Mouse (Mus musculus) ovary, postnatal 10 days (tissue): ENCODE measurements around the gene Tlcd1.
A peak's percentile ranks its signal among the peaks of the same experiment; 100 is the strongest.

ENCODE experiments used
- DNase-seq: peaks from one replicate; pipeline ENCODE4 v3.0.0; 2022; ENCODE audit warnings: low spot score

The Tlcd1 gene

DNA sequence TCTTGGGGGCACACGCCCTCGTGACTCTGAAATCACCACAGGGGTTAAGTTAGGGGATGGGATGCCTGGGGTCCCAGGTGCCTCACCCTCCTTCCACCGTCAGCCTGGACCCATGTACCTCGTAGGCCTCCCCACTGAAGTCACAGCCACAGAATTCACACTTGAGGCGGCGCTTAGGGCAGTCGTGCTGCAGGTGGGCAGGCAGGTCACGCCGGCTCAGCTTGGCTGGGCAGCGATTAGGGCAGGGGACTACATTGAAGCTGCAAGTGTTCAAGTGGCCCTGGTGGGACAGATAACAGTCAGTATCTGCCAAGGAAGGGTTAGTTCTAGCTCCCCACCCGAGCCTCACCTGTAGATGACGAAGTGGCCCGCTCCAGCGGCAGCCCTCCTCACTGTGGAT is 15.3 kb upstream of the Tlcd1 start:
- no peak for DNase-seq

GRCm38 (mm10) chr11:78161968-78162367 is 14.5 kb upstream of the Tlcd1 start:
- no peak for DNase-seq

DNA sequence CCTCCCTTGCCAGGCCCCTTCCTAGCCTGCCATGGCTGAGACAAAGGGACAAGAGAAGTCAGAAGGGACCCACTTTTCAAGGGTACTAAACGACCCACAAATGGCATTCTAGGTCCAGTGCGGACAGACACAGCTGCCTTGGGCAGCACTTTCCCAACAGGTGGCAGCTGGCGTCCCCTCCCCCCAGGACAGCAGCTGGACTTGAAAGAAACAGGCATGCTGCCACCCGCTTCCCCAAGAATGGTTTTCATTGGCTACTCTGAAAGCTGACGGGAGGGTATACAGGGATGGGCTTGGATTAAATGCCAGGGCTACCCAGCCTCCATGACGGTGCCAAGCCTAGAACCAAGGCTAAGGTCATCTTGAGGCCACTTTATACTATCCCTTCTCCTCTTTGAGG is 14.0 kb upstream of the Tlcd1 start:
- no peak for DNase-seq

DNA sequence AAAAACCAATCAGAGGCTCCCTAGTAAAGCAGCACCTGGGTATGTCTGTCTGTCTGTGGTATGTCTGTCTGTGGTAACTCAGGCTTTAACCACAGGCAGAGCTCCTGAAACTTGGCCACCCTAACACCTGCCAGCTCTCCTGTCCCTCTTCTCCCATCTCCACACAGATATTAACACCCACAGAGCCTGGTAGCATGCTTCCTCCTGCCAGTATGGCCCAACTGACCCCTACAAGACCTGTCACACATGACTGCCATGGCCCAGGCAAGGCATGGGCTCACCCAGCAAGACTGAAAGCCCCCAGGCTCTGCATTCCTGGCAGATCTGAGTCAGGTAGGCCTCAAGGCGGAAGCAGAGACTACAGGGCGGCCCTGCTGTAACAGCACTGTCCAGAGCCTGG is 13.5 kb upstream of the Tlcd1 start:
- no peak for DNase-seq

DNA sequence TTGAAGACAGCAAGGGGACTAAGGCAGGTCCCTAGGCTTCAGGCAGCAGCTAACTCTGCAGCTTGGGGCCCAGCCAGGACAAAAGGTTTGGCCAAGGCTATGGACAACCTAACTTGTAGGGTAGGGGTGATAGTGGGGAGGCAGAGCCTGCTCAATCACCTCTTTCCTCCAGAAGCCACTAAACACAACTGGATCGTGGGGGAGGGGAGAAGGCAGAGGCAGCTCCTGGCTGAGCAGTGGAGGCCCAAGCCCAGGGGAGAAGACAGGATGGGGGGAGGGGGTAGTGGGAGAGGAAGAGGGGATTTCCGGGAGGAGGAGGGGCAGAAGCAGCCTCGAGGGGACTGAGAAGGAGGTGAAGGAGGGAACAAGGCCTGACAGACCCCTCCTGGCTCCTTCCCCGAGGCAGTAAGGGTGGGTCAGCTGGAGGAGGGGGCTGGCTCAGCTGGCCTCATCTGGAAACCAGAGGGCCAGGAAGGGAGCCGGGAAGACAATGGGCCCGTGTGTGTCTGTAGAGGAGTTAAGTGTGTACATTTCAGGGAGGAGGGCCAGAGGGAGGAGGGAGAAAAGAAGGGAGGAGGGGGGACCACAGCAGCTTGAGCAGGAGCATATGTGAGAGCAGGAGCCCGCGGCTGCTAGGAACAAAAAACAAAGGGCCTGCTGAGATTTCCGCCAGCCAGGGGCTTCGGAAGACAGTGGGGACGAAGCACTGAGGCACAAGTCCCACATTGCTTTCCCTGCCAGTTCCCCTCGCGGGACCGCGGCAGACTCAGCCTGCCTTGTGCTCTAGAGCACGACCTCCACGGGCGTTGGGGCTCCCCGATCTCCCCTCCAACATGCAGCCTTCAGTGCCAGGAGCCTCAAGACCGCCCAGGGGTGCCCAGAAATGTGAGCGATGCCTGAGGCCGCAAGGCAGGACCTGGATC is 12.6 kb upstream of the Tlcd1 start:
- peak; percentile 62 for DNase-seq

DNA sequence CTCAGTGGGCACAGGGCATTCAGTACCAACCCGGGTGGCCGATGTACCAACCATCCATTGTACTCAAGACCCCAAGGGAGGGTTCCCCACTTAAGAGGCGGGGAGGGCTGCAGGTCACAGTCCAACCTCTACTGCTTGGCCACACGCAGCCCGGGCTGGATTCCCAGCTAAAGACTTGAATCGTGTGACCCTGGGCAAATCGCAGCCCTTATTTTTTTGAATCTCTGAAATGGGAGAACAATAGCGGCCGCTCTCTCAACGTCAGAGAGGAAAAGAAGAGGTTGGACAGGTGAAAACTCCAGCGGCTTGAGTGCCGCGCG is 11.9 kb upstream of the Tlcd1 start:
- no peak for DNase-seq

DNA sequence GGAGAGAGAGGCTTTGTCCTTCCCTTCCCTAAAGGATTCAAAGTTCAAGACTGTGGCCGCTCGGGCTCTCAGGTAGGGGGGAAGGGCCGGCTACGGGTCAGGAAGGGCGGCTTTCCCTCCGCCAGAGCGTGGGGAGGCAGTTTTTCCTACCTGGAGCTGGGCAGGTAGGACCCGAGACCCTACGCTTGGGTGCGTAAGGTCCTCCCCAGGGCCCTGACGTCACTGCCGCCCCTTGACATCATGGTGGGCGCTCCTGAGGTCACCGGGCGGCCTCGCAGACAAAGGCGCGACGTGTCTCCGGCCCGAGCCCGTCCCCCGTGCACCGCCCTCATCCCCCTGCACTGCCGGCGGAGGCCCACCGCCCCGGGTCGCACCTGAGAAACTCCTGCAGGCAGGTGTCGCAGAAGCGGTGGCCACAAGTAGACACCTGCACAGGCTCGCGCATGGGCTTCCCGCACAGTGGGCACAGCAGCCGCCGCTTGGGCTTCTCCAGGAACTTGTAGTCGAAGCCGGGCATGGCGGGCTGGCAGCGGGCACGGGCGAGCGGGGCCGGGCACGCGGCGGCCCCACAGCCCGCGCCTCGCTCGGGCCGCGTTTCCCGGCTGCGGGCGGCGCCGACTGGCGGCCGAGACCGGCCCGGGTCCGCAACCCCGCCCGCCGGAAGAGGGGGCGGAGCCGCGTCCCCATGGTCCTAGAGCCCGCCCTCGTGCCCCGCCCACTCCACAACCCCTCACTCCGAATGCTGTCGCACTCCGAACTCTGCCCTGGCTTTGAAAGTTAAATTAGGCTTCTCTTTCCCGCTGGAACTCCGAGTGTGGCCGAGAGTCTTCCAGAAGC is 11.4 kb upstream of the Tlcd1 start, which contains the start of gene Traf4:
TSS of gene Traf4 (minus strand) at position 666 of the 837 bp plus-strand sequence.
- DNase-seq = peak; percentile 67

GRCm38 (mm10) chr11:78165761-78166109 is 10.8 kb upstream of the Tlcd1 start:
- no peak for DNase-seq

DNA sequence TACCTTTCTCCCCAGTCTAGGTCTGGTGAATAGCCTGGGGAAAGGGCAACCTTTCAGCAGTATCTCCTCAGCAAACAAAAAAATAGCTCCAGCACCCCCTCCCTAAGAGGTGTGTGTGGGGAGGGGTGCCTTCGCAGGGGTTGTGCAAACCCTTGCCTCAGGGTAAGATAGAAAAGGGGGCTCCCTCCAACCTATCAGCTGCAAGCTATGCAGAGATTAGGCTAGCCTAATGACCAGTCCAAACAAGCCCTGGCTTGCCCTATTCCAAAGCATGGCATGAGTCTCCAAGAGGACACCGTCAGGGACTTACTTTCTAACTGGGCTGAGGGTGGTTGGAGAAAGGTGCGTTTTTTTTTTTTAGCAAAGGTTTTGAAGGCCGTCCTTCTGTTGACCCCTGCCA is 10.3 kb upstream of the Tlcd1 start:
- DNase-seq = no peak

GRCm38 (mm10) chr11:78166640-78167039 is 9.9 kb upstream of the Tlcd1 start:
- DNase-seq = no peak

- no peak for DNase-seq
Observed at GRCm38 (mm10) chr11:78167257-78167959, 9.1 kb upstream of the Tlcd1 start.

- DNase-seq = no peak
Observed at GRCm38 (mm10) chr11:78168541-78169468, 7.7 kb upstream of the Tlcd1 start.

GRCm38 (mm10) chr11:78170306-78170705 is 6.2 kb upstream of the Tlcd1 start:
- DNase-seq = no peak

DNA sequence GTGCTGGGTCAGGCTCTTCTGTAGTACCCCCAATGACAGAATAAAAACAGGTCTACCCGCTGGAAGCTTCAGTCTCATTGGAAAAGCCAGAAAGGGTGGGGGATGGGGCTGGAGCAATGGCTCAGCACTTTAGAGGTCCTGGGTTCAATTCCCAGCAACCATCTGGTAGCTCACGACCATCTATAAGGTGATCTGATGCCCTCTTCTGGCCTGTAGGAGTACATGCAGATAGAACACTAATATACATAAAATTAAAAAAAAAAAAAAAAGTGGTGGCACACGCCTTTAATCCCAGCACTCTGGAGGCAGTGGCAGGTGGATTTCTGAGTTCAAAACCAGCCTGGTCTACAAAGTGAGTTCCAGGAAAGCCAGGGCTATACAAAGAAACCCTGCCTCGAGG is 5.2 kb upstream of the Tlcd1 start:
- DNase-seq = no peak

DNA sequence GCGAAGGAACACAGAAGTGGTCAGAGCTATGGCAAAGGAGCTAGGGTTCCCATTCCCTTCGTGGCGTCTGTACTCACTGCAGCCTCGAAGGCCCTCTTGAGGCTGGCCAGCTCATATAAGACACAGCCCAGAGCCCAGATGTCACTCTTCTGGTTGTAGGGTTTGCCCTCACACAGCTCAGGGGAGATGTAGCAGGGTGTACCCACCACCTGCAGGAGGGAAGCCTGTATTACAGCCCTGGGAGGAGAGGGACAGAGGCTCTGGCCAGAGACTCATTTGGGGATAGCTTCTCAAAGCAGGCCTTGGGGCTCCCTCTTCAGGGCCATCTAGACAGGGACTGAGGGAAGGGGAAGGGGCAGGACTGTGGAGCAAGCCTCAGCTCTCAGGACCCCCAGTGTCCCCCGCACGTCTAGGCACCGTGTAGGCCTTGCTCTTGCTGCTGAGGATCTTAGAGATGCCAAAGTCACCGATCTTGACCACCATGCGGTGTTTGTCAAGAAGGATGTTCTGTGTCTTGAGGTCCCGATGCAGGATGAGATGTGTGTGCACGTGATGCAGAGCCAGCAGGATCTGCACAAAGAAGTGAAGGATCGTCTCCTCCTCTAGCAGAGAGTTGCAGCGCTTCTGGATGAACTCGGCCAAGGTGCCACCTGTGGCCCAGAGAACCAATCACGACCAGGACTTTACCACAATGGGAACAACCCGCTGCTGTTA is 4.3 kb upstream of the Tlcd1 start:
- no peak for DNase-seq

- no peak for DNase-seq
Observed at GRCm38 (mm10) chr11:78172748-78173383, 3.6 kb upstream of the Tlcd1 start.

DNA sequence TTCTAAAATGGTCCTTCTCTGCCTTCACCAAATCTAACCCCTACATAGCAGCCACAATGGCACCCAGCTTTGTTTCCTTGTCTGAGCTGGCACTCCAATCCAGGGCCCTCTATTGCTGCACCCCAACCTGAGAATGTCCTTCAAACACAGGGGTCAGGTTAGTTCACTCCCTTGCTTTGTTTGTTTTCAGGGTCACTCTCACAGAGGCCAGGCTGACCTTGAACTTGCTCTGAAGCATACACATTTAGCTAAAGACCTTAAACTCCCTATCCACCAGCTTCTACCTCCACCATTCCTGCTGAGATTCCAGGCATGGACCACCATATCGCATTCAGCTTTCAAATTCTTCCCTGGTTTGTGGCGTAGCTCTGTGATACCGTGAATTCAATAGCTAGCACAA is 2.0 kb upstream of the Tlcd1 start:
- no peak for DNase-seq

GRCm38 (mm10) chr11:78175771-78176401 is 625 bp upstream of the Tlcd1 start:
- no peak for DNase-seq

GRCm38 (mm10) chr11:78176905-78177331 is 407 bp downstream of the Tlcd1 start:
- DNase-seq = no peak

DNA sequence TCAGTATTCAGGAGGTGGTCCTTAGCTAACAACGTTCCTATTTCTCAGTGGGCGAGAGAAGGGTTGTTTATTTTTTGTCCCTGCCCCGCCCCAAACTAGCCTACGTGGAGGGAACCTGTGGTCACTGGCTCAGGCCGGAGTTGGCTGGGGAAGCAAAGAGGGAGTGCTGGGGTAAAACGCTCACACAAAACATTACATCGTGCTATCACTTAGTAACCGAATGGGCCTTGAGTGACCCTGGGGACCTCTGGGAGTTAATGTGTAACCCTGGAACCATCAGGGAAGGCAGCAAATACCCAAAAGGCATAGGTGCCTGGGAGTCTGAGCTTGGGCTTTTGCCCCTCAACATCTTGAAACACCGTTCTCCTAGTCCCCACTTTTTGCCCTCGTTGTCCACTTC is 926 bp downstream of the Tlcd1 start:
- no peak for DNase-seq
